In the genomic region with DNA sequence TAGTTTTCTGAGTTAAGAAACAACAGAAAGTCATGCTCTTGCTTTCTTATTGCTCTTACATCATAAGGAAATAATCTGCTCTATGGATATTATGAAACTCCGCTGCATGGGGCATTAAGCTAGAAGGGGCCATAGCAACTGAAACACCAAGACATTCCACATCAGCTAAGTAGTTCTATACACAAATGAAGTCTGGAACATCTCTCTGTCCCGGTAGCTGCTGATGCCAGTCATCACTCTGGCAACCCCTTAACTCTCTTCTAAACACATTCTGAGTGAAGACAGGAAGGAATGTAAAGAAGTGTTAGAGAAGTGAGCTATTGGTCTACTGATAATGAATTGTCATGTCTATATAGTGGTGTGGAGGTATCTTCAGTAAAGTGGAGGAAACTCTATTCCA, we compare ENCODE assay signal across 16 mouse cellular contexts.
"Had no signal": no experiment of that assay in that cellular context is flagged by ENCODE, and none has a peak within 500 bp of the region (broad histone marks: within the 10 kb centered on the region; RNA-seq: fewer than 3 reads in every experiment).

No protein-coding gene starts in this region.

- H3K9ac ChIP-seq: liver, postnatal 0 days; lung, embryonic 15.5 days; midbrain, embryonic 12.5 days; midbrain, embryonic 15.5 days; neural tube, embryonic 12.5 days; stomach, embryonic 15.5 days had no signal

- H3K4me3 ChIP-seq: lung, embryonic 15.5 days; megakaryocyte, embryonic 14.5 days; midbrain, embryonic 12.5 days; midbrain, embryonic 15.5 days; neural tube, embryonic 12.5 days; stomach, embryonic 15.5 days had no signal

- DNase-seq: liver, postnatal 0 days; lung, adult 2 months; lung, postnatal 14 days; lung, postnatal 36 days; right cerebral cortex, postnatal 14 days; thymus, postnatal 14 days; thymus, postnatal 36 days had no signal

- H3K4me1 ChIP-seq: lung, embryonic 15.5 days; megakaryocyte, embryonic 14.5 days; midbrain, embryonic 12.5 days; midbrain, embryonic 15.5 days; neural tube, embryonic 12.5 days; stomach, embryonic 15.5 days had no signal

- H3K4me2 ChIP-seq: lung, embryonic 15.5 days; midbrain, embryonic 12.5 days; midbrain, embryonic 15.5 days; neural tube, embryonic 12.5 days; stomach, embryonic 15.5 days had no signal

- H3K36me3 ChIP-seq: lung, embryonic 15.5 days; midbrain, embryonic 12.5 days; midbrain, embryonic 15.5 days; neural tube, embryonic 12.5 days; stomach, embryonic 15.5 days had no signal

- ATAC-seq: liver, postnatal 0 days; lung, postnatal 0 days; midbrain, embryonic 15.5 days had no signal

- H3K9me3 ChIP-seq: lung, embryonic 15.5 days; megakaryocyte, embryonic 14.5 days; midbrain, embryonic 12.5 days; midbrain, embryonic 15.5 days; neural tube, embryonic 12.5 days; stomach, embryonic 15.5 days had no signal

- H3K27ac ChIP-seq: lung, embryonic 15.5 days; macrophage; midbrain, embryonic 12.5 days; midbrain, embryonic 15.5 days; neural tube, embryonic 12.5 days; stomach, embryonic 15.5 days; stomach, postnatal 0 days had no signal

- H3K27me3 ChIP-seq: lung, embryonic 15.5 days; megakaryocyte, embryonic 14.5 days; midbrain, embryonic 12.5 days; midbrain, embryonic 15.5 days; neural tube, embryonic 12.5 days; stomach, embryonic 15.5 days had no signal
